Mouse (Mus musculus): ENCODE data around the gene Dapk3.
"Not testable (repeated sequence)": the region's sequence is repeated elsewhere in the genome, so short reads cannot be mapped to it uniquely, and the experiment has no call there.

Gene Dapk3

GRCm38 (mm10) chr10:81201807-81202758 lies 19.3 kb downstream of the Dapk3 start, which contains the start of gene Nmrk2:
Gene Nmrk2, minus strand, starts transcription at chr10:81202051.
- DNase-seq (ENCODE audit: low read depth), result no peak

- DNase-seq (ENCODE audit: low read depth), result no peak
These were observed 20.3 kb downstream of the Dapk3 start for GRCm38 (mm10) chr10:81202978-81203720.

- DNase-seq (ENCODE audit: low read depth), result no peak
These were observed 21.3 kb downstream of the Dapk3 start for GRCm38 (mm10) chr10:81204137-81204536.

- DNase-seq (ENCODE audit: low read depth), result no peak
These were observed 27.3 kb downstream of the Dapk3 start for GRCm38 (mm10) chr10:81210154-81210553.

- no peak for DNase-seq (ENCODE audit: low read depth)
These were observed 33.5 kb downstream of the Dapk3 start for GRCm38 (mm10) chr10:81216260-81216659.

- no peak for DNase-seq (ENCODE audit: low read depth)
These were observed 34.0 kb downstream of the Dapk3 start for GRCm38 (mm10) chr10:81216810-81217209.

GRCm38 (mm10) chr10:81217267-81217666 lies 34.5 kb downstream of the Dapk3 start:
- DNase-seq (ENCODE audit: low read depth), result not testable (repeated sequence)

GRCm38 (mm10) chr10:81217964-81218363 lies 35.2 kb downstream of the Dapk3 start:
- peak; percentile 65 for DNase-seq (ENCODE audit: low read depth)

- DNase-seq (ENCODE audit: low read depth), result peak; percentile 51
These were observed 38.7 kb downstream of the Dapk3 start for GRCm38 (mm10) chr10:81221402-81222015.

- DNase-seq (ENCODE audit: low read depth), result not testable (repeated sequence)
These were observed 40.9 kb downstream of the Dapk3 start for GRCm38 (mm10) chr10:81223731-81224130.

GRCm38 (mm10) chr10:81229735-81230437 lies 47.1 kb downstream of the Dapk3 start:
- no peak for DNase-seq (ENCODE audit: low read depth)

- DNase-seq (ENCODE audit: low read depth), result no peak
These were observed 47.9 kb downstream of the Dapk3 start, which contains the start of gene Atcay for GRCm38 (mm10) chr10:81230438-81231332. Gene Atcay, minus strand, starts transcription at chr10:81230833.

- DNase-seq (ENCODE audit: low read depth), result no peak
These were observed 48.6 kb downstream of the Dapk3 start for GRCm38 (mm10) chr10:81231436-81231835.

GRCm38 (mm10) chr10:81232580-81233225 lies 49.9 kb downstream of the Dapk3 start, which contains the start of gene Zfr2:
Gene Zfr2, plus strand, starts transcription at chr10:81233155.
- peak; percentile 79 for DNase-seq (ENCODE audit: low read depth)

GRCm38 (mm10) chr10:81233226-81233585 lies 50.4 kb downstream of the Dapk3 start:
- DNase-seq (ENCODE audit: low read depth), result no peak

- no peak for DNase-seq (ENCODE audit: low read depth)
These were observed 51.4 kb downstream of the Dapk3 start for GRCm38 (mm10) chr10:81234206-81234605.

- no peak for DNase-seq (ENCODE audit: low read depth)
These were observed 53.9 kb downstream of the Dapk3 start for GRCm38 (mm10) chr10:81236471-81237268.

GRCm38 (mm10) chr10:81238618-81239017 lies 55.8 kb downstream of the Dapk3 start:
- no peak for DNase-seq (ENCODE audit: low read depth)

GRCm38 (mm10) chr10:81240876-81241275 lies 58.1 kb downstream of the Dapk3 start:
- peak; percentile 69 for DNase-seq (ENCODE audit: low read depth)
